Mouse (Mus musculus) heart, postnatal 0 days (tissue): Measurements from ENCODE around the gene Aldh3b2. TPM values are rescaled to one million over a fixed set of nuclear protein-coding genes. Genes with fewer than 3 reads are reported as not detected.

Source experiments
- ATAC-seq: fragments of 200-750 bp; cut with Nextera tagmentation; 2 replicates; pipeline ENCODE4 v1.8.0; 2017; ENCODE audit warnings: low read depth, moderate number of reproducible peaks, moderate library complexity; ENCODE audit not compliant: insufficient read depth
- DNase-seq: peaks from one replicate; pipeline ENCODE4 v3.0.0-alpha.2; 2016; ENCODE audit warnings: low spot score
- H3K27ac ChIP-seq: fragments of 300-500 bp; sonication (generic); 2 replicates; pipeline ENCODE4 v1.5.1; 2014; ENCODE audit warnings: low read depth, mild to moderate bottlenecking
- H3K27me3 ChIP-seq: fragments of 300-500 bp; sonication (generic); 2 replicates; pipeline ENCODE4 v1.6.1; 2014; ENCODE audit warnings: low read length, mixed read lengths; ENCODE audit not compliant: control insufficient read depth, insufficient read depth
- H3K36me3 ChIP-seq: fragments of 300-500 bp; sonication (generic); replicated peaks from 2 replicates; pipeline ENCODE4 v1.6.1; 2014; ENCODE audit warnings: low read length, mixed read lengths; ENCODE audit not compliant: control insufficient read depth, insufficient read depth
- H3K4me1 ChIP-seq: fragments of 300-500 bp; sonication (generic); 2 replicates; pipeline ENCODE4 v1.6.1; 2014; ENCODE audit warnings: antibody characterized with exemption; ENCODE audit not compliant: control insufficient read depth, insufficient read depth
- H3K4me2 ChIP-seq: fragments of 300-500 bp; sonication (generic); 2 replicates; pipeline ENCODE4 v1.6.1; 2014; ENCODE audit warnings: low read depth, mild to moderate bottlenecking, low read length, moderate library complexity
- H3K4me3 ChIP-seq: fragments of 300-500 bp; sonication (generic); 2 replicates; pipeline ENCODE4 v1.5.1; 2014; ENCODE audit warnings: low read depth, low read length
- H3K9ac ChIP-seq: fragments of 300-500 bp; sonication (generic); replicated peaks from 2 replicates; pipeline ENCODE4 v1.6.1; 2014; ENCODE audit warnings: low read depth, low read length, mixed read lengths
- H3K9me3 ChIP-seq: fragments of 300-500 bp; sonication (generic); replicated peaks from 2 replicates; pipeline ENCODE4 v1.6.1; 2016; ENCODE audit warnings: low read length; ENCODE audit not compliant: control insufficient read depth
- CTCF ChIP-seq: IDR thresholded peaks from 2 replicates; pipeline ENCODE4 v1.5.1; 2016; ENCODE audit warnings: antibody characterized with exemption, control low read depth, low read depth
- EP300 ChIP-seq: IDR thresholded peaks from 2 replicates; pipeline ENCODE4 v1.6.1; 2016; ENCODE audit warnings: antibody characterized with exemption, low read depth
- WGBS: fragments of 180-500 bp; shearing (Covaris S2); extraction: QIAGEN DNeasy Blood & Tissue Kit; methylation state at CpG from one replicate; pipeline ENCODE4 v1.1.7; 2014; 5-methylcytosine and 5-hydroxymethylcytosine counted together
- polyA plus RNA-seq: library from polyadenylated mRNA; unstranded; fragments of >200 nt; fragmentation: Nextera tagmentation; extraction: Ambion mirVana; gene quantifications from 2 replicates; pipeline ENCODE4 v1.2.1, GENCODE M21; 2015
- total RNA-seq: library from RNA; depleted of rRNA; stranded (reverse); fragments of >200 nt; gene quantifications from 2 replicates; pipeline ENCODE4 v1.2.3, GENCODE M21; 2014; ENCODE audit warnings: low replicate concordance

Gene Aldh3b2
- total and polyA plus RNA-seq, 2 experiments from 2014 or later, result 0.18 to 3.9 TPM

- H3K27me3 ChIP-seq, result no peaks in the 10 kb centered on the region; the same call in 1 of the 2 replicates
- ATAC-seq, result peak; percentile 81
- peaks cover 19% of the 10 kb centered on the region; the same call in 1 of the 2 replicates for H3K4me1 ChIP-seq
- H3K4me3 ChIP-seq, result no peak within 1 kb of the TSS
- WGBS, result 30% methylated on average over 12 of the region's 12 CpGs
- peak; percentile 89 for DNase-seq
- TF ChIP-seq EP300 (peak; percentile 61), CTCF (0 out of 2 replicates have a peak, but pooled peaks have one; percentile 1)
- no peaks in the 10 kb centered on the region for H3K9me3 ChIP-seq
- H3K4me2 ChIP-seq, result peak within 1 kb of the TSS; percentile 27
- H3K36me3 ChIP-seq, result no peaks in the 10 kb centered on the region
- no peak within 1 kb of the TSS for H3K9ac ChIP-seq
- peak within 1 kb of the TSS; percentile 76 for H3K27ac ChIP-seq
Observed at GRCm38 (mm10) chr19:3929211-3929941, 42.8 kb upstream of the Aldh3b2 start, which contains the start of gene Aldh3b1. Gene Aldh3b1, minus strand, starts transcription at chr19:3929808.

GRCm38 (mm10) chr19:3930262-3931057 lies 41.7 kb upstream of the Aldh3b2 start:
- ATAC-seq (no peak), DNase-seq (no peak)
- peaks cover 20% of the 10 kb centered on the region for H3K4me1 ChIP-seq
- no peak overlapping the region for H3K4me2 ChIP-seq
- no peak overlapping the region for H3K4me3 ChIP-seq
- H3K9ac ChIP-seq, result no peak overlapping the region
- H3K27ac ChIP-seq, result peak overlapping the region; percentile 76
- no peaks in the 10 kb centered on the region for H3K36me3 ChIP-seq
- H3K9me3 ChIP-seq, result no peaks in the 10 kb centered on the region
- 59% methylated on average over 20 of the region's 21 CpGs for WGBS
- no peak for TF ChIP-seq CTCF
- TF ChIP-seq EP300, result no peak
- no peaks in the 10 kb centered on the region; the same call in 1 of the 2 replicates for H3K27me3 ChIP-seq

GRCm38 (mm10) chr19:3931716-3932115 lies 40.4 kb upstream of the Aldh3b2 start:
- no peak overlapping the region for H3K4me2 ChIP-seq
- H3K27me3 ChIP-seq, result no peaks in the 10 kb centered on the region; the same call in 1 of the 2 replicates
- TF ChIP-seq EP300 (no peak), CTCF (no peak)
- H3K4me3 ChIP-seq, result no peak overlapping the region
- ATAC-seq (no peak), DNase-seq (no peak)
- H3K4me1 ChIP-seq, result peaks cover 27% of the 10 kb centered on the region
- H3K9ac ChIP-seq, result no peak overlapping the region
- H3K36me3 ChIP-seq, result no peaks in the 10 kb centered on the region
- H3K9me3 ChIP-seq, result no peaks in the 10 kb centered on the region
- 88% methylated on average over 9 of the region's 9 CpGs for WGBS
- no peak overlapping the region for H3K27ac ChIP-seq

GRCm38 (mm10) chr19:3935032-3935895 lies 36.9 kb upstream of the Aldh3b2 start, which contains the start of gene Unc93b1:
Gene Unc93b1, plus strand, starts transcription at chr19:3935186.
- DNase-seq, result peak; percentile 69
- Histone ChIP-seq H3K4me3 (peak within 1 kb of the TSS; percentile 65), H3K36me3 (no peaks in the 10 kb centered on the region), H3K9ac (peak within 1 kb of the TSS; percentile 61), H3K4me1 (peaks cover 17% of the 10 kb centered on the region; the same call in 1 of the 2 replicates), H3K27ac (peak within 1 kb of the TSS; percentile 49), H3K4me2 (peak within 1 kb of the TSS; percentile 92), H3K9me3 (no peaks in the 10 kb centered on the region), H3K27me3 (no peaks in the 10 kb centered on the region; the same call in 1 of the 2 replicates)
- peak; percentile 91 for ATAC-seq
- TF ChIP-seq CTCF (no peak), EP300 (no peak)
- WGBS, result 11% methylated on average over 38 of the region's 42 CpGs
